Mouse (Mus musculus): ENCODE measurements around the gene Auts2. TPM values are rescaled to one million over a fixed set of nuclear protein-coding genes. Genes with fewer than 3 reads are reported as not detected.
A peak's percentile ranks its signal among the peaks of the same experiment; 100 is the strongest.

Auts2 gene
- polyA plus RNA-seq, 1 experiment from 2014 or later: 82.5 TPM

DNA sequence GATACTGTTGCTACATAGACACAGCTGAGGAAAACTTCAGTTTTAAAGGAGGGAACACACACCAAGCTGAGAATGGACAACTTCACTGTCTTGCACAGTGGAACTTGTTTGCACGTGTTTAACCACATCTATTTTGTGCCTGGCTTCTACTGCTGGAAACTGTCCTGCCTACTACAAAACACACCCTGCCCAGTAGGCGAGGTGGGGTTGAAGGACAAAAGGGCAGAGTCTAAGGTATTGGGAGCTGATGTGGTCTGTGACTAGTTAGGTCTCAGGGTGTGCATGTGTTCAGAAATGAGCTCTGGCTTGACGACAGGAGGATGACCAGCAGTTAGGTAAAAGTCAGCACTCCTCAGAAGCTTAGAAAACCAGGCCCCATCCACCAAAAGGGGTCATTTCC lies 636.8 kb downstream of the Auts2 start:
- 95% methylated on average over 3 of the region's 3 CpGs for WGBS
- H3K4me3 ChIP-seq (ENCODE audit: low read depth, low read length): no peak overlapping the region
- H3K9ac ChIP-seq (replicated peaks; ENCODE audit: low read depth, low read length): no peak overlapping the region
- no peaks in the 10 kb centered on the region for H3K9me3 ChIP-seq (ENCODE audit: control insufficient read depth, low read length)
- no peak overlapping the region for H3K4me2 ChIP-seq (ENCODE audit: low read depth, low read length)
- no peak overlapping the region for H3K27ac ChIP-seq (ENCODE audit: low read depth, low read length)
- no peaks in the 10 kb centered on the region for H3K36me3 ChIP-seq (ENCODE audit: control insufficient read depth, insufficient read depth, low read length)
- peaks cover 3% of the 10 kb centered on the region; the same call in 1 of the 2 replicates for H3K4me1 ChIP-seq (ENCODE audit: control insufficient read depth, insufficient read depth, low read length)
- H3K27me3 ChIP-seq (ENCODE audit: control insufficient read depth, insufficient read depth, low read length): no peaks in the 10 kb centered on the region
- ATAC-seq (ENCODE audit: low read depth): no peak

DNA sequence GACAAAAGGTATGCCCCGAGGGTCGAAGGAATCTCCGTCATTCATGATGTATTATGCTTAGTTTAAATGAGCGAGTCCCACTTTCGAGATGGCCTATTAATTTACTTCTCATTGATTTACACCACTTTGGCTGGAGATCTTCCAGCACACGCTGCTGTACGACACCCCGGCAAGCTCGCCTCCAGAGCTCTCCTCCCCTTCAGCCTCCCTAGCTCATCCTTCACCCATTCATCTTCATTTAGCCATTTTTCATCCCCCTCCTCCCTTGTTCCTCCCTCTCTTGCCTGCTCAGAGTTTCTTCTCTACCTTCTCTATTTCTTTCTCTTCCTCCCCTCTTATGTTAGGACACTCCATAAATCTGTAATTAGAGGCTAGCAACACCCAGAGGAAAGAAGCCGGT lies 638.7 kb downstream of the Auts2 start:
- ATAC-seq (ENCODE audit: low read depth): no peak
- Histone ChIP-seq H3K9ac (replicated peaks; ENCODE audit: low read depth, low read length) (no peak overlapping the region), H3K36me3 (ENCODE audit: control insufficient read depth, insufficient read depth, low read length) (no peaks in the 10 kb centered on the region), H3K4me2 (ENCODE audit: low read depth, low read length) (no peak overlapping the region), H3K27ac (ENCODE audit: low read depth, low read length) (no peak overlapping the region), H3K9me3 (ENCODE audit: control insufficient read depth, low read length) (no peaks in the 10 kb centered on the region), H3K4me1 (ENCODE audit: control insufficient read depth, insufficient read depth, low read length) (peaks cover 3% of the 10 kb centered on the region; the same call in 1 of the 2 replicates), H3K4me3 (ENCODE audit: low read depth, low read length) (no peak overlapping the region), H3K27me3 (ENCODE audit: control insufficient read depth, insufficient read depth, low read length) (no peaks in the 10 kb centered on the region)
- WGBS: 21% methylated on average over 10 of the region's 10 CpGs

DNA sequence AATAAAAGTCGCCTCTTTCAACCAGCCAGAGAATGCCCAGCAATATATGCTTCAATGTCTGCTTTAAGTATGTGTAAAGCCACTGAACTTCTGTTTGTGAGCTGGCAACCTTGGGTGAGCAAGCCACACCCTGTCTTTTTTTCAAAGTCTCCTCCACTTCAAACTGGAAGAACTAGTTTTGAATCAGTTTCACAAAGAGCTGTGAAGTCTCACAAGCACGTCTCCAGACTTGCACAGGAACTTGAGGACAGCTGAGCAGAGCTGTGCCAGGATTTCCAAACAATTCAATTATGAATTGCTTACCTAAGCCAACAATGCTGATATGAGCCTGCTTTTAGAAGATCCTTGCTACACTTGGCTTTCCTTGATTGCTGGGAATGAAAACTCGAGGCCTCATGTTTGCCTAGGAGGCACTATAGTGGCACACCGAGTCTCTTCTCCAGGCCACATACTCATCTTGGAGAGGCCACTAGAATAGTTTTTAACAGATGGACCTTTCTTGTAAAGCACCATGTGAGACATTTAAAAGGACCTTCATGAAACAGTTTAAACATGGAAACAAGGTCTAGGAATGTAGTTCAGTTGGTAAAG lies 645.0 kb downstream of the Auts2 start:
- Histone ChIP-seq H3K27me3 (ENCODE audit: control insufficient read depth, insufficient read depth, low read length) (no peaks in the 10 kb centered on the region), H3K4me3 (ENCODE audit: low read depth, low read length) (no peak overlapping the region), H3K9ac (replicated peaks; ENCODE audit: low read depth, low read length) (no peak overlapping the region), H3K27ac (ENCODE audit: low read depth, low read length) (no peak overlapping the region), H3K4me1 (ENCODE audit: control insufficient read depth, insufficient read depth, low read length) (no peaks in the 10 kb centered on the region), H3K4me2 (ENCODE audit: low read depth, low read length) (no peak overlapping the region), H3K36me3 (ENCODE audit: control insufficient read depth, insufficient read depth, low read length) (no peaks in the 10 kb centered on the region), H3K9me3 (ENCODE audit: control insufficient read depth, low read length) (no peaks in the 10 kb centered on the region)
- ATAC-seq (ENCODE audit: low read depth): no peak
- 78% methylated on average over 4 of the region's 4 CpGs for WGBS

DNA sequence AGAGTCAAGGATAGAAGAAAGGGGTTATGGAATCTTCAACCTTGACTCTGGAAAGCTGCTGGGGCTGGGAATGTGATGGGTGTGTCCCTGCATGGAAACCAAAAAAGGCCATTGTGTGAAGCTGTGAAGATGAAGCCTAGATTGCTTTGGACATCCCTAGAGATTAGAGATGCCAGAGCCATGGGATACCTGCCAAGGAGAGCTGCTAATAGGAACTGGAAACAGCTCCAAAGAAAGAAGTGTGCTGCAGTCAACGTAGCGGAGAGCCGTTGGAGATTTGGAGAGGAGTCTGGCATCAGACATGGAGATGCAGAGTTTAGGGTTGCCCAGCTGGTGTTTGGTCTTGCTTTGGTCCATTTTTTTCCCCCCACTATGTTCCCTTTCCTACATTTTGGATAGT lies 656.5 kb downstream of the Auts2 start:
- Histone ChIP-seq H3K9ac (replicated peaks; ENCODE audit: low read depth, low read length) (no peak overlapping the region), H3K4me3 (ENCODE audit: low read depth, low read length) (no peak overlapping the region), H3K4me1 (ENCODE audit: control insufficient read depth, insufficient read depth, low read length) (no peaks in the 10 kb centered on the region), H3K4me2 (ENCODE audit: low read depth, low read length) (no peak overlapping the region), H3K27ac (ENCODE audit: low read depth, low read length) (no peak overlapping the region), H3K36me3 (ENCODE audit: control insufficient read depth, insufficient read depth, low read length) (no peaks in the 10 kb centered on the region), H3K27me3 (ENCODE audit: control insufficient read depth, insufficient read depth, low read length) (no peaks in the 10 kb centered on the region), H3K9me3 (ENCODE audit: control insufficient read depth, low read length) (no peaks in the 10 kb centered on the region)
- 86% methylated on average over 3 of the region's 3 CpGs for WGBS
- no peak for ATAC-seq (ENCODE audit: low read depth)

DNA sequence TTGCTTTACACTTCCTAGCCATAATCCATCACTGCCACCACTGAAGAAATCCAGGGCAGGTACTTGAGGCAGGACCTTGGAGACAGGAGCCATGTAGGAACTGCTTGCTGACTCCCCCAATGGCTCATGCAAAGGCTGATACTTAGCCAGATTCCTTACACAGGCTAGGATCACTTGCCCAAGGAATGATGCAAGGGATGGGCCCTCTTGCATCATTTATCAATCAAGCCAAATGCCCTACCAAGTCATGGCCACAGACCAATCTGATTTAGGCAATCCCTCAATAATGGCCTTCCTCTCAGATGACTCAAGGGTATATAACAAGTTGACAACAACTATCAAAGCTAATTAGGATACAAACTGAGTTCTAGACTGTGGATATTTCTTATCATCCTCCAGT lies 666.6 kb downstream of the Auts2 start:
- no peak for ATAC-seq (ENCODE audit: low read depth)
- no peaks in the 10 kb centered on the region for H3K9me3 ChIP-seq (ENCODE audit: control insufficient read depth, low read length)
- no peak overlapping the region for H3K4me2 ChIP-seq (ENCODE audit: low read depth, low read length)
- H3K27ac ChIP-seq (ENCODE audit: low read depth, low read length): no peak overlapping the region
- no peaks in the 10 kb centered on the region for H3K27me3 ChIP-seq (ENCODE audit: control insufficient read depth, insufficient read depth, low read length)
- H3K4me3 ChIP-seq (ENCODE audit: low read depth, low read length): no peak overlapping the region
- H3K4me1 ChIP-seq (ENCODE audit: control insufficient read depth, insufficient read depth, low read length): no peaks in the 10 kb centered on the region
- no peaks in the 10 kb centered on the region for H3K36me3 ChIP-seq (ENCODE audit: control insufficient read depth, insufficient read depth, low read length)
- H3K9ac ChIP-seq (replicated peaks; ENCODE audit: low read depth, low read length): no peak overlapping the region

DNA sequence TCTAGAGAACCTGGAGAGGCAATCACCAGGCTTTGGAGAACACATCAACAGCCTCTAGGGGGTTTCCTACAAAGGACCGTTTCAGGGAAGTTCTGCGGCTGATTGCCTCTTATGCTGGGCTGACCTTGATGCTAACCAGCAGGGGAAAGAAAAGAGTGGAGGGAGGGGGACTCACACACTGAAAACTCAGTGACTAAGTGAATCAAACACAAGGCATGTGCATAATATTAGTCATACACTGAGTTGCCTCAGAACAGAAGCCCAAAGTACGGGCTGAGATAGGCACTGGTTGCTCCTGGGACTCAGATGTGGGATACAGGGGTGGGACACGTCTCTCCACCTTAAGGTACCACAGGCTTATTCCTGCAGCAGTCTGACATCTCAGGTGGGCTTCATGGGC lies 667.2 kb downstream of the Auts2 start:
- no peak for ATAC-seq (ENCODE audit: low read depth)
- Histone ChIP-seq H3K4me2 (ENCODE audit: low read depth, low read length) (no peak overlapping the region), H3K4me1 (ENCODE audit: control insufficient read depth, insufficient read depth, low read length) (no peaks in the 10 kb centered on the region), H3K36me3 (ENCODE audit: control insufficient read depth, insufficient read depth, low read length) (no peaks in the 10 kb centered on the region), H3K27ac (ENCODE audit: low read depth, low read length) (no peak overlapping the region), H3K27me3 (ENCODE audit: control insufficient read depth, insufficient read depth, low read length) (no peaks in the 10 kb centered on the region), H3K4me3 (ENCODE audit: low read depth, low read length) (no peak overlapping the region), H3K9ac (replicated peaks; ENCODE audit: low read depth, low read length) (no peak overlapping the region), H3K9me3 (ENCODE audit: control insufficient read depth, low read length) (no peaks in the 10 kb centered on the region)
- WGBS: 79% methylated on average over 4 of the region's 4 CpGs

DNA sequence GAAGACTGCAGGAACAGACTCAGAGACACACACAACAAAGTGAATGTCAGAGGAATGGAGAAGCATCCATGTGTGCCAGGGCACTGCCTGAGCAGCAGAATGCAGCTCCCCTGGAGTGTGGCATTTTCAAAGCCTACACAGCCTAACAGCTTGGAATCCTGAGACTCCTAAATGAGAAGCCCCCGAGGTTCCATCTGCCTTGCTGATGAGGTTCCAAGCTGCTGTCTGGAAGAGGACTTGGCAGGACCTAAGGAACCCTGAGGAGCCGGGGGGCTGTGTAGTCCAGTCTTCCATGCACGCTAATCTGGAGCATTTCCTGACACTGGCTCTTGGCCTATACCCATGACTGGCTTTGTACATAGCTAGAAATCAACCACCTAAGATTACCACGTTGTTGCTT lies 670.0 kb downstream of the Auts2 start:
- Histone ChIP-seq H3K4me1 (ENCODE audit: control insufficient read depth, insufficient read depth, low read length) (0 out of 2 replicates have a peak, but pooled peaks cover 3% of the 10 kb centered on the region), H3K9ac (replicated peaks; ENCODE audit: low read depth, low read length) (no peak overlapping the region), H3K9me3 (ENCODE audit: control insufficient read depth, low read length) (no peaks in the 10 kb centered on the region), H3K27ac (ENCODE audit: low read depth, low read length) (no peak overlapping the region), H3K4me3 (ENCODE audit: low read depth, low read length) (no peak overlapping the region), H3K4me2 (ENCODE audit: low read depth, low read length) (no peak overlapping the region), H3K27me3 (ENCODE audit: control insufficient read depth, insufficient read depth, low read length) (no peaks in the 10 kb centered on the region), H3K36me3 (ENCODE audit: control insufficient read depth, insufficient read depth, low read length) (no peaks in the 10 kb centered on the region)
- WGBS: 80% methylated on average over 4 of the region's 4 CpGs
- ATAC-seq (ENCODE audit: low read depth): no peak

DNA sequence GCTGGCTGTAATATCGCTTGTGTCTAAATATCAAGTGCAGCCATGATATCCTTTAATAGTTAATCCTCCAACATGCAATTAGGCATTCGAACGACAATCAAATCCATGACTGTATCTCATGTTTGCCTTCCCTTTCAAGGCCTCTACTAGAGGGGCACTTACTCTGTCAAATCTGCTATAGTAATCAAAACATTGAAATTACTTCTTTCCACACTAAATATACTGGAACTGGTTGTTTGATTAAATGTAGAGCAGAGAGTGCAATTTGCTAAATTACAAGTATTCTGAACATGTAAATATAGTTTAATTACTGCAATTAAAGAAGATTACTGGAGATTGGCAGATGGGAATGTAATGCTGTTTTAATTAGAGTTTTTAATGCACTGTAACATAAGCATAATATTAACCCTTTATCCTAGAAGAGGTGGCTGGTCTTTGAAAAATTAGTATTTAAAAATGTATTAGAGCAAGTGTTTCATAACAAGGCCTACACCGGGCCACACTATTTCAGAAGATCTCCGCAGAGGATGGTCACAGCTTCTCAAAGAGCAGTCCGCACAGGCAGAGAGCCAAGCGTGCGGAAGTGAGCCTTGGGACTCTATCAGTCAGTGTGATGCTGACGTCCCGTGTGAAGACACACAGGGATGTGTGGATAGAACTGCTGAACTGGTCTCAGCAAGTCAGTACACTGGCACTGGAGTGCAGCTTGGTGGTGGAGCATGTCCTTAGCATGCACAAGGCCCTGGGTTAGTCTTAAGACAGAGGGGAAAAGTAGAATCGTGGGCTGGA lies 673.2 kb downstream of the Auts2 start:
- WGBS: 67% methylated on average over 11 of the region's 11 CpGs
- Histone ChIP-seq H3K27ac (ENCODE audit: low read depth, low read length) (no peak overlapping the region), H3K27me3 (ENCODE audit: control insufficient read depth, insufficient read depth, low read length) (no peaks in the 10 kb centered on the region), H3K9ac (replicated peaks; ENCODE audit: low read depth, low read length) (no peak overlapping the region), H3K4me2 (ENCODE audit: low read depth, low read length) (no peak overlapping the region), H3K9me3 (ENCODE audit: control insufficient read depth, low read length) (no peaks in the 10 kb centered on the region), H3K4me3 (ENCODE audit: low read depth, low read length) (no peak overlapping the region), H3K36me3 (ENCODE audit: control insufficient read depth, insufficient read depth, low read length) (no peaks in the 10 kb centered on the region), H3K4me1 (ENCODE audit: control insufficient read depth, insufficient read depth, low read length) (peaks cover 6% of the 10 kb centered on the region; the same call in 1 of the 2 replicates)
- ATAC-seq (ENCODE audit: low read depth): peak; percentile 24; the same call in 1 of the 2 replicates

DNA sequence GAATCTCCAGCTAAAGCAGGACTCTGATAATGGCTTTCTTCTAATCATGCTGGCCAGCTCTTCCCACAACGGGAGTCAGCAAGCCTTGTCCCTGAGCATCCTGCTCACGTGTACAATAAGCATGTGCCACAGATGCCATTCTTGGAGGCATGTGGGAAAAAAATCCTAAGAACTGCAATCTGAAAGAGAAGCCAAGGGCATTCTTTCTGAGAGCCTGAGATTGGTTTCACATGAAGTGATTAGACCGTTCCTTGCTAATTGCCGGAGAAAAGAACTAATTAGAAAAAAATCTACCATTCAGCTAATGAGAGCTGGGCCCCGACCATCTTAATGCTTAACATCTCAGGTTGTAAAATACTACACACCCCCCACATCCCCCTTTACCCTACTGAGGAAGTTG lies 677.9 kb downstream of the Auts2 start:
- Histone ChIP-seq H3K9ac (replicated peaks; ENCODE audit: low read depth, low read length) (no peak overlapping the region), H3K9me3 (ENCODE audit: control insufficient read depth, low read length) (no peaks in the 10 kb centered on the region), H3K4me3 (ENCODE audit: low read depth, low read length) (no peak overlapping the region), H3K36me3 (ENCODE audit: control insufficient read depth, insufficient read depth, low read length) (no peaks in the 10 kb centered on the region), H3K27me3 (ENCODE audit: control insufficient read depth, insufficient read depth, low read length) (no peaks in the 10 kb centered on the region), H3K4me2 (ENCODE audit: low read depth, low read length) (no peak overlapping the region), H3K27ac (ENCODE audit: low read depth, low read length) (no peak overlapping the region), H3K4me1 (ENCODE audit: control insufficient read depth, insufficient read depth, low read length) (peaks cover 7% of the 10 kb centered on the region; the same call in 1 of the 2 replicates)
- WGBS: 39% methylated on average over 5 of the region's 5 CpGs
- ATAC-seq (ENCODE audit: low read depth): no peak

All from neural tube, embryonic 14.5 days (tissue).